Mouse (Mus musculus) neural tube, embryonic 12.5 days (tissue): ENCODE data around the gene Mtmr10. TPM values are rescaled to one million over a fixed set of nuclear protein-coding genes. Genes with fewer than 3 reads are reported as not detected.

Source experiments
- ATAC-seq: fragments of 200-750 bp; cut with Nextera tagmentation; 2 replicates; pipeline ENCODE4 v1.8.0; 2017; ENCODE audit warnings: low read depth, mild to moderate bottlenecking, moderate TSS enrichment, moderate library complexity; ENCODE audit not compliant: low FRiP score
- H3K27ac ChIP-seq: fragments of 300-500 bp; sonication (generic); 2 replicates; pipeline ENCODE4 v1.5.1; 2016
- H3K27me3 ChIP-seq: fragments of 300-500 bp; sonication (generic); replicated peaks from 2 replicates; pipeline ENCODE4 v1.6.1; 2016; ENCODE audit warnings: mild to moderate bottlenecking
- H3K36me3 ChIP-seq: fragments of 300-500 bp; sonication (generic); 2 replicates; pipeline ENCODE4 v1.6.1; 2016; ENCODE audit warnings: mild to moderate bottlenecking
- H3K4me1 ChIP-seq: fragments of 300-500 bp; sonication (generic); 2 replicates; pipeline ENCODE4 v1.6.1; 2016
- H3K4me2 ChIP-seq: fragments of 300-500 bp; sonication (generic); replicated peaks from 2 replicates; pipeline ENCODE4 v1.6.1; 2016; ENCODE audit warnings: mild to moderate bottlenecking
- H3K4me3 ChIP-seq: fragments of 300-500 bp; sonication (generic); 2 replicates; pipeline ENCODE4 v1.5.1; 2016
- H3K9ac ChIP-seq: fragments of 300-500 bp; sonication (generic); 2 replicates; pipeline ENCODE4 v1.6.1; 2016; ENCODE audit warnings: mild to moderate bottlenecking
- H3K9me3 ChIP-seq: fragments of 300-500 bp; sonication (generic); 2 replicates; pipeline ENCODE4 v1.6.1; 2016; ENCODE audit warnings: mild to moderate bottlenecking
- WGBS: fragments of 180-500 bp; shearing (Covaris S2); methylation state at CpG from one replicate; pipeline ENCODE4 v1.1.7; 2016; 5-methylcytosine and 5-hydroxymethylcytosine counted together
- polyA plus RNA-seq: library from polyadenylated mRNA; unstranded; fragments of >200 nt; fragmentation: Nextera tagmentation; extraction: Ambion mirVana; gene quantifications from 2 replicates; pipeline ENCODE4 v1.2.1, GENCODE M21; 2016

The Mtmr10 gene
- polyA plus RNA-seq, 1 experiment from 2014 or later: 14.5 TPM

DNA sequence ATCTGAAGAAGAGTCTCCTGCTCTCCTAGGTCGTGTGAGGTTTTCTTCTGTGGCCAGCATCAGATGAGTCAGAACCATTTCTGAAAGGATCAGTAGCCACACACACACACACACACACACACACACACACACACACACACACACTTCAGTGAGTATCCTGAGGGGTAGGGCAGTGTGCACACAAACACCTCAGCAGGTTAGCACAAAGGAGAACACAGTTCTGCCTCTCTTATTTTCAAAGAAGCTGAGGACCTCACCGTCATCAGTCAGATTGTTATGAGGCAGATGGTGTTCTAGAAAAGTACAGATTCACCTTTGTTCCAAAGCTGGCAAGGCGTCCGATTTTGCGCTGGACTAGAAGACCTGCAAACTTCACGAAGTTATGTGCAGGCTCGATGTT lies 22.8 kb downstream of the Mtmr10 start:
- Histone ChIP-seq H3K36me3 (peaks cover 17% of the 10 kb centered on the region), H3K4me3 (no peak overlapping the region), H3K9me3 (no peaks in the 10 kb centered on the region), H3K4me1 (peaks cover 4% of the 10 kb centered on the region; the same call in 1 of the 2 replicates), H3K27ac (no peak overlapping the region), H3K4me2 (no peak overlapping the region), H3K9ac (no peak overlapping the region), H3K27me3 (no peaks in the 10 kb centered on the region)
- WGBS: 38% methylated on average over 7 of the region's 7 CpGs
- ATAC-seq: peak; percentile 53

GRCm38 (mm10) chr7:64310756-64311155 lies 23.3 kb downstream of the Mtmr10 start:
- Histone ChIP-seq H3K4me1 (peaks cover 4% of the 10 kb centered on the region; the same call in 1 of the 2 replicates), H3K9ac (no peak overlapping the region), H3K4me2 (no peak overlapping the region), H3K9me3 (no peaks in the 10 kb centered on the region), H3K4me3 (no peak overlapping the region), H3K27me3 (no peaks in the 10 kb centered on the region), H3K36me3 (peaks cover 19% of the 10 kb centered on the region), H3K27ac (no peak overlapping the region)
- ATAC-seq: peak; percentile 68
- 13% methylated on average over 2 of the region's 2 CpGs for WGBS

DNA sequence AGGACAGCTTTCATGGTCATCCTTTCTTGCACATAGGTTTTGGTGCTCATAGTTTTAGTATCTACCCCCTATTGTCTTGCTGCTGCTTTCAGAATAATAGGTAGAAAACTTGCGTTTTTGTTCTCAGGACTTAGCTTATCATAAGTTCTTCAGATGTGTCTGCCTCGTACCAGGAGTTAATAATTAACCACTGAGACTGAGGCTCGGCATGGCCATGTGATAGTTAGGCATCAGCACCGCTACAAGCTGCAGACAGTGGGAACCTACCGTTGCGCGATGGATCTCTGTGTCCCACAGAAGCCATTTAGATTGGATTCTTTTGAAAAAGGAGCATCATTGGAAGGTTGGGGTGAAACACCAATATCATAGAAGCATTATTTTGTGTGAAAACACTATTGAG lies 25.4 kb downstream of the Mtmr10 start:
- Histone ChIP-seq H3K4me3 (no peak overlapping the region), H3K9me3 (no peaks in the 10 kb centered on the region), H3K9ac (no peak overlapping the region), H3K4me2 (no peak overlapping the region), H3K36me3 (peaks cover 34% of the 10 kb centered on the region), H3K4me1 (peaks cover 4% of the 10 kb centered on the region; the same call in 1 of the 2 replicates), H3K27ac (no peak overlapping the region), H3K27me3 (no peaks in the 10 kb centered on the region)
- no peak for ATAC-seq
- 87% methylated on average over 7 of the region's 7 CpGs for WGBS

GRCm38 (mm10) chr7:64321125-64321524 lies 33.7 kb downstream of the Mtmr10 start:
- 79% methylated on average over 5 of the region's 5 CpGs for WGBS
- H3K9me3 ChIP-seq: no peaks in the 10 kb centered on the region
- no peak overlapping the region for H3K27ac ChIP-seq
- H3K4me2 ChIP-seq: no peak overlapping the region
- H3K9ac ChIP-seq: no peak overlapping the region
- H3K27me3 ChIP-seq: no peaks in the 10 kb centered on the region
- no peaks in the 10 kb centered on the region for H3K4me1 ChIP-seq
- no peak for ATAC-seq
- peaks cover 56% of the 10 kb centered on the region for H3K36me3 ChIP-seq
- no peak overlapping the region for H3K4me3 ChIP-seq

DNA sequence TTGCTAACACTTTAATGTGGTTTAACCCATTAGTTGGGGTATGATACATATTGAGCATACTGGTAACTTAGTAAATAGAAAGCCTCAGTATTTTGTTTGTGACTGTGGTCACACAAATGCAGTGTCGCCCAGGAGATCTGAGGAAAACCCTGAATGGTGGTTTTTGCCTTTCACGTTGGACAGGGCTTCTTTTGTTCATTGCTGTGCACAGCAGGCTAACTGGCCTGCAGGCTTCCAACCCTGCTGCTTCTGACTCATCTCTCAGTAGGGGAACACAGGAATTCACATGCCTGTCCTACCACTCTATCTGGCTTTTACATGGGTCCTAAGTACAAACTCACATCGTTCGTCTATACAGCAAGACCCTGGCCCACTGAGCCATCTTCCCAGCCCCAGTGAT lies 34.2 kb downstream of the Mtmr10 start:
- H3K9me3 ChIP-seq: no peaks in the 10 kb centered on the region
- 72% methylated on average over 4 of the region's 4 CpGs for WGBS
- no peak for ATAC-seq
- peaks cover 51% of the 10 kb centered on the region for H3K36me3 ChIP-seq
- no peak overlapping the region for H3K9ac ChIP-seq
- no peak overlapping the region for H3K4me2 ChIP-seq
- no peaks in the 10 kb centered on the region for H3K27me3 ChIP-seq
- H3K4me1 ChIP-seq: no peaks in the 10 kb centered on the region
- H3K4me3 ChIP-seq: no peak overlapping the region
- H3K27ac ChIP-seq: no peak overlapping the region

DNA sequence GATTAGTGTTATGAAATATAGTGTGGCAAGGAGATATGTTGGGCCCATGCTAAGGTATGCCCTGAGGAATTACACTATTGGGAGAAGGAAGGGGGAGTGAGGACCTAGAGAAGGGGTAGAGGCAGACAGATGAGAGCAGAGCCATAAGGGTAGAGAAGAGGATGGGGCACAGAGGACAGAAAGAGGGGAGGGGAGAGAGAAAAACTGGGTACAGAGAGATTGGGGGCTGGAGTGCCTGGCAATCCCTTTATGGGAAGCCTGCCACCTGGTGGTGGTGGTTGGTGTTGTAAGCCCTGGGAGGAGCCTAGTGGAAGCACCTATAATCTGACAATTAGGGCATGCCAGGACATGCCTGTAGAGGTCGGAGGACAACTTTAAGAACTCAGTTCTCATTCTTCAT lies 39.4 kb downstream of the Mtmr10 start:
- H3K4me1 ChIP-seq: no peaks in the 10 kb centered on the region
- H3K4me2 ChIP-seq: no peak overlapping the region
- no peaks in the 10 kb centered on the region for H3K27me3 ChIP-seq
- H3K27ac ChIP-seq: no peak overlapping the region
- 37% methylated on average over 1 of the region's 1 CpGs for WGBS
- no peaks in the 10 kb centered on the region for H3K9me3 ChIP-seq
- peak; percentile 61; the same call in 1 of the 2 replicates for ATAC-seq
- H3K36me3 ChIP-seq: peaks cover 25% of the 10 kb centered on the region
- H3K4me3 ChIP-seq: no peak overlapping the region
- no peak overlapping the region for H3K9ac ChIP-seq

GRCm38 (mm10) chr7:64327486-64327885 lies 40.0 kb downstream of the Mtmr10 start:
- H3K27ac ChIP-seq: no peak overlapping the region
- no peaks in the 10 kb centered on the region for H3K9me3 ChIP-seq
- ATAC-seq: no peak
- no peak overlapping the region for H3K4me3 ChIP-seq
- H3K4me2 ChIP-seq: no peak overlapping the region
- H3K9ac ChIP-seq: no peak overlapping the region
- H3K4me1 ChIP-seq: no peaks in the 10 kb centered on the region
- H3K36me3 ChIP-seq: peaks cover 22% of the 10 kb centered on the region
- H3K27me3 ChIP-seq: no peaks in the 10 kb centered on the region
- WGBS: 91% methylated on average over 4 of the region's 4 CpGs

GRCm38 (mm10) chr7:64331309-64331708 lies 43.9 kb downstream of the Mtmr10 start:
- Histone ChIP-seq H3K9ac (no peak overlapping the region), H3K4me2 (no peak overlapping the region), H3K27ac (no peak overlapping the region), H3K36me3 (peaks cover 36% of the 10 kb centered on the region), H3K9me3 (no peaks in the 10 kb centered on the region), H3K4me1 (no peaks in the 10 kb centered on the region), H3K4me3 (no peak overlapping the region), H3K27me3 (no peaks in the 10 kb centered on the region)
- 83% methylated on average over 3 of the region's 3 CpGs for WGBS
- ATAC-seq: no peak

DNA sequence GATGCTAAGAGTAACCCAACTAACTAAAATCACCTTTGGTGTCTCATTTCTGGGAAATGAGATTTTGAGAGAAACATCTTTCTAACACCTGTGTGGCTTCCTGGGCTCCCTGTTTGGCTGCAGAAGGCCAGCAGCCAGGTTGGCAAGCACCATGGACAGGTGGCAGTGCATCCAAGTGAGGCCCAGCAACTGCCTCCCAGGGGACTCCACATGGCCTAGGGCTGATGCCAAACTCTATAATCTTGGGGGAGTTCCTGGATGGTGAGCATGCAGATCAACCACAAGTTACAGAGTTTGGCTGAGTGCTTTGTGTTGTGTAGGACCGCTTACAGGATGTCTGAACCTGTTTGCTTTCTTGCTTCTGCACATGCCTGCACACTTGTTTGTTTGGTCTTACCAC lies 45.2 kb downstream of the Mtmr10 start:
- no peaks in the 10 kb centered on the region for H3K9me3 ChIP-seq
- no peak overlapping the region for H3K4me3 ChIP-seq
- WGBS: 96% methylated on average over 1 of the region's 1 CpGs
- no peaks in the 10 kb centered on the region for H3K4me1 ChIP-seq
- no peaks in the 10 kb centered on the region for H3K27me3 ChIP-seq
- no peak overlapping the region for H3K9ac ChIP-seq
- no peak overlapping the region for H3K4me2 ChIP-seq
- H3K36me3 ChIP-seq: peaks cover 46% of the 10 kb centered on the region
- no peak overlapping the region for H3K27ac ChIP-seq
- ATAC-seq: no peak

DNA sequence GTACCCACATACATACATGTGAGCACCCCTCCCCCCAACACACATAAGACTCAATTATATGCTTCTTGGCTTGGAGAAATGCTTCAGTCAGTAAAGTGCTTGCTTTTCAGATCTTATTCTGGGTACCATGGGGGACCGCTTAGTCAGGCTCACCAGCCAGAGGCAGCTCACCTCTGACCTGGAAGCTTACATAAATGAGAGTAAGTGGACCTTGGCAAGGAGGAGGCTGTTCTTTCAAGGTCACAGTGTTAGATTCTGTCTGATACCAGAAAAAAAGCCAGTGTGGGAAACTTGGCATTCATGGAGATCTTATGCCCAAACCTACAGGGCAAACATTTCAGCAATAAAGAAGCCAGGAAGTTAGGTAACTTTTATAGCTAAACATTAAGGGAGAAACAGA lies 60.4 kb downstream of the Mtmr10 start:
- H3K4me1 ChIP-seq: no peaks in the 10 kb centered on the region
- H3K9me3 ChIP-seq: no peaks in the 10 kb centered on the region
- WGBS: 97% methylated on average over 1 of the region's 1 CpGs
- ATAC-seq: no peak
- H3K36me3 ChIP-seq: peaks cover 29% of the 10 kb centered on the region
- no peak overlapping the region for H3K4me3 ChIP-seq
- no peak overlapping the region for H3K4me2 ChIP-seq
- no peak overlapping the region for H3K27ac ChIP-seq
- H3K9ac ChIP-seq: no peak overlapping the region
- H3K27me3 ChIP-seq: no peaks in the 10 kb centered on the region

DNA sequence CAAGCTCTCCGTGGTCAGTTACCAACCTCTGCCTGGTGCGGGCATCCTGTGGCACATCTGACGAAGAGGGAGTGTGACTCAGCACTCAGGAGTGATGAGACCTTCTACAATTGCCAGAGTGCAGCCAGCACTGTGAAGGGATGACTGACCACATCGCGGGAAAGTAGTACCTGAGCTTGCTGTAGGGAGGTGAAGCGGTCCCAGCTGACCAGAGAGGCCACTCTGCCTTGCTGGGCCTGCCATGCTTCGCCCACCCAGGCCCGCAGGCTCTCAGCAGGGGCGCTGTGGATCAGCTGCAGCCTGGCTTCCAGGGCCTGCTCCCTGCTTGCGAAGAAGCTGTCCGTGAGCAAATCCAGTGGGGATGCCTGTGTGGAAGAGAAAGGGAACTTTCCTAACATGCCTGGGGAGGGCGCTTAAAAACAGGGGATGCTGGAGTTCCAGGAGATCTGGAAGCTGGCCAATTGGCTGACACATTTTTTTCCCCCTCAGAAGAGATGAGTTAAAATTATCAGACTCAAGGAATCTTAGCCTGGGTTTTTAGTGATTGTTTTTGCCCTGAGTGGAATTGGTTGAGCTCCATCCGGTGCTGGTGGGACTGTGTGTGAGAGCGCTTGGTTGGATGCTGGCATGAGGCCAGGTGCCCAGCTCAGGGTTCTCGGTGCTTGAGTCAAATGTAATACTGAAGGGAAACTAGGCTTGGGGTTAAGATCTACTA lies 61.9 kb downstream of the Mtmr10 start:
- no peaks in the 10 kb centered on the region for H3K9me3 ChIP-seq
- ATAC-seq: no peak
- H3K36me3 ChIP-seq: peaks cover 40% of the 10 kb centered on the region

DNA sequence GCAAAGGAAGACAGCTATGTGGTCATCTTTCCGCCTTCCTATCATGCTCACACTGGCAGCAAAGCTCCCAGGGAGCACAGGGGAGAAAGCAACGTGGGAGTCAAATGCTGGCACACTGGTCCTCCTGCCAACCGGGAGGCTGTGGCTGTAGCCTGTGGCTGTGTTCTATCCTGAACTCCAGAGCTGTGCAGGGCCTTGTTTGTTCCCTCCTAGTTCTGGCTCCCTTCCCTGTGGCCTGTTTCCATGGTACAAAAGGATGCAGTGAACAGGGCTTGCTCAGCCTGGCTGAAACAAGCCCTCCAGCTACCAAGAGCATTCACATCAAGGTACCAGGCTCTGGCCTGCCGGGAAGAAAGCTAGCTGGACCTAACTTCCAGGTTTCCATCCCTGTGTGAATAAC lies 63.6 kb downstream of the Mtmr10 start:
- Histone ChIP-seq H3K9ac (no peak overlapping the region), H3K4me2 (no peak overlapping the region), H3K4me1 (no peaks in the 10 kb centered on the region), H3K9me3 (no peaks in the 10 kb centered on the region), H3K27me3 (no peaks in the 10 kb centered on the region), H3K4me3 (no peak overlapping the region), H3K27ac (no peak overlapping the region), H3K36me3 (peaks cover 38% of the 10 kb centered on the region)
- ATAC-seq: no peak
- WGBS: 89% methylated on average over 4 of the region's 4 CpGs

More for the DNA sequence above, 61.9 kb downstream of the Mtmr10 start:
- Histone ChIP-seq H3K4me1 (no peaks in the 10 kb centered on the region), H3K27me3 (no peaks in the 10 kb centered on the region), H3K9ac (no peak overlapping the region), H3K4me3 (no peak overlapping the region), H3K27ac (no peak overlapping the region), H3K4me2 (no peak overlapping the region)
- WGBS: 87% methylated on average over 15 of the region's 15 CpGs

- Histone ChIP-seq H3K9ac (no peak overlapping the region), H3K4me3 (no peak overlapping the region), H3K4me1 (no peaks in the 10 kb centered on the region), H3K9me3 (no peaks in the 10 kb centered on the region), H3K36me3 (peaks cover 40% of the 10 kb centered on the region), H3K27ac (no peak overlapping the region), H3K4me2 (0 out of 2 replicates have a peak overlapping the region, but pooled peaks have one; percentile 10), H3K27me3 (no peaks in the 10 kb centered on the region)
- 46% methylated on average over 14 of the region's 14 CpGs for WGBS
- no peak for ATAC-seq
Observed at GRCm38 (mm10) chr7:64354206-64354605, 66.8 kb downstream of the Mtmr10 start.
